Mouse (Mus musculus) frontal cortex, adult 2 months (tissue): ENCODE measurements around the gene Itpr3. TPM values are rescaled to one million over a fixed set of nuclear protein-coding genes. Genes with fewer than 3 reads are reported as not detected.

Experiments
- DNase-seq, 2 experiments: peaks; one replicate each; pipeline ENCODE4 v3.0.0; 2022; ENCODE audit warnings: low spot score in 1 of 2; ENCODE audit errors: extremely low spot score in 1 of 2
- polyA plus RNA-seq: library from polyadenylated mRNA; depleted of rRNA; stranded (reverse); fragments of >200 nt; gene quantifications from 2 replicates; pipeline ENCODE4 v1.2.3, GENCODE M21; 2012

Gene Itpr3
- polyA plus RNA-seq, 1 experiment, result 4.2 TPM

GRCm38 (mm10) chr17:27069071-27069470 is 12.0 kb downstream of the Itpr3 start:
- DNase-seq, result no peak

GRCm38 (mm10) chr17:27070913-27071312 is 13.8 kb downstream of the Itpr3 start:
- DNase-seq, result no peak

GRCm38 (mm10) chr17:27071630-27072029 is 14.5 kb downstream of the Itpr3 start:
- DNase-seq, result peak in 1 of 2 experiments; percentile 23

- DNase-seq, result peak in 1 of 2 experiments; percentile 68
These were observed 15.3 kb downstream of the Itpr3 start for GRCm38 (mm10) chr17:27072363-27072762.

- DNase-seq, result no peak
These were observed 16.0 kb downstream of the Itpr3 start for GRCm38 (mm10) chr17:27073126-27073525.

- no peak for DNase-seq
These were observed 16.7 kb downstream of the Itpr3 start for GRCm38 (mm10) chr17:27073778-27074177.

- DNase-seq, result peak in 1 of 2 experiments; percentile 7
These were observed 17.1 kb downstream of the Itpr3 start for GRCm38 (mm10) chr17:27074236-27074635.

GRCm38 (mm10) chr17:27074849-27075745 is 18.0 kb downstream of the Itpr3 start:
- no peak for DNase-seq

GRCm38 (mm10) chr17:27077133-27077532 is 20.0 kb downstream of the Itpr3 start:
- DNase-seq, result no peak

GRCm38 (mm10) chr17:27077920-27078319 is 20.8 kb downstream of the Itpr3 start:
- no peak for DNase-seq

- no peak for DNase-seq
These were observed 21.4 kb downstream of the Itpr3 start for GRCm38 (mm10) chr17:27078499-27078898.

GRCm38 (mm10) chr17:27081868-27082267 is 24.8 kb downstream of the Itpr3 start:
- DNase-seq, result no peak

- DNase-seq, result no peak
These were observed 25.7 kb downstream of the Itpr3 start for GRCm38 (mm10) chr17:27082796-27083195.

GRCm38 (mm10) chr17:27083601-27084000 is 26.5 kb downstream of the Itpr3 start:
- DNase-seq, result no peak

GRCm38 (mm10) chr17:27085676-27086075 is 28.6 kb downstream of the Itpr3 start:
- DNase-seq, result no peak

- no peak for DNase-seq
These were observed 30.3 kb downstream of the Itpr3 start for GRCm38 (mm10) chr17:27087426-27087825.

GRCm38 (mm10) chr17:27090068-27090467 is 33.0 kb downstream of the Itpr3 start:
- DNase-seq, result no peak

- peak in 1 of 2 experiments; percentile 48 for DNase-seq
These were observed 38.6 kb downstream of the Itpr3 start for GRCm38 (mm10) chr17:27095690-27096089.

GRCm38 (mm10) chr17:27101675-27102074 is 44.6 kb downstream of the Itpr3 start:
- no peak for DNase-seq

GRCm38 (mm10) chr17:27105698-27106470 is 48.8 kb downstream of the Itpr3 start:
- no peak for DNase-seq

GRCm38 (mm10) chr17:27106745-27107144 is 49.6 kb downstream of the Itpr3 start:
- DNase-seq, result no peak
